Mouse (Mus musculus): ENCODE measurements around the gene Lrp11. TPM values are rescaled to one million over a fixed set of nuclear protein-coding genes. Genes with fewer than 3 reads are reported as not detected.
"Not testable (repeated sequence)": the region's sequence is repeated elsewhere in the genome, so short reads cannot be mapped to it uniquely, and the experiment has no call there.

Lrp11 gene
- polyA plus RNA-seq, 1 experiment from 2014 or later = 0.28 TPM

- Histone ChIP-seq H3K27me3 (ENCODE audit: insufficient read depth, low read length) (no peaks in the 10 kb centered on the region), H3K9me3 (ENCODE audit: low read length) (no peaks in the 10 kb centered on the region), H3K4me3 (ENCODE audit: low read depth, low read length) (no peak overlapping the region), H3K4me1 (ENCODE audit: insufficient read depth) (no peaks in the 10 kb centered on the region), H3K9ac (replicated peaks) (no peak overlapping the region), H3K4me2 (ENCODE audit: low read depth, low read length) (no peak overlapping the region), H3K36me3 (replicated peaks; ENCODE audit: insufficient read depth, low read length) (no peaks in the 10 kb centered on the region), H3K27ac (ENCODE audit: low read depth) (no peak overlapping the region)
- no peak for DNase-seq
- WGBS (ENCODE audit: insufficient replicate concordance) = 66% methylated on average over 2 of the region's 2 CpGs
- no peak for ATAC-seq
- no peak for TF ChIP-seq EP300 (IDR thresholded peaks at IDR 0.05; ENCODE audit: low read depth)
- TF ChIP-seq CTCF (IDR thresholded peaks at IDR 0.05; ENCODE audit: low read depth) = no peak
These were observed 16.8 kb downstream of the Lrp11 start for GRCm38 (mm10) chr10:7606437-7606836.

GRCm38 (mm10) chr10:7608611-7609010 is 19.0 kb downstream of the Lrp11 start:
- WGBS (ENCODE audit: insufficient replicate concordance) = 87% methylated on average over 17 of the region's 17 CpGs
- DNase-seq = no peak
- no peak for TF ChIP-seq EP300 (IDR thresholded peaks at IDR 0.05; ENCODE audit: low read depth)
- TF ChIP-seq CTCF (IDR thresholded peaks at IDR 0.05; ENCODE audit: low read depth) = no peak
- no peak overlapping the region for H3K27ac ChIP-seq (ENCODE audit: low read depth)
- H3K9me3 ChIP-seq (ENCODE audit: low read length) = no peaks in the 10 kb centered on the region
- no peak overlapping the region for H3K4me3 ChIP-seq (ENCODE audit: low read depth, low read length)
- H3K36me3 ChIP-seq (replicated peaks; ENCODE audit: insufficient read depth, low read length) = no peaks in the 10 kb centered on the region
- no peak overlapping the region for H3K4me2 ChIP-seq (ENCODE audit: low read depth, low read length)
- no peaks in the 10 kb centered on the region for H3K27me3 ChIP-seq (ENCODE audit: insufficient read depth, low read length)
- no peaks in the 10 kb centered on the region for H3K4me1 ChIP-seq (ENCODE audit: insufficient read depth)
- no peak for ATAC-seq
- no peak overlapping the region for H3K9ac ChIP-seq (replicated peaks)

- H3K4me2 ChIP-seq (ENCODE audit: low read depth, low read length) = no peak overlapping the region
- no peaks in the 10 kb centered on the region for H3K27me3 ChIP-seq (ENCODE audit: insufficient read depth, low read length)
- WGBS (ENCODE audit: insufficient replicate concordance) = 78% methylated on average over 6 of the region's 6 CpGs
- no peak overlapping the region for H3K4me3 ChIP-seq (ENCODE audit: low read depth, low read length)
- H3K9ac ChIP-seq (replicated peaks) = no peak overlapping the region
- TF ChIP-seq EP300 (IDR thresholded peaks at IDR 0.05; ENCODE audit: low read depth) (no peak), CTCF (IDR thresholded peaks at IDR 0.05; ENCODE audit: low read depth) (no peak)
- no peaks in the 10 kb centered on the region for H3K4me1 ChIP-seq (ENCODE audit: insufficient read depth)
- ATAC-seq = no peak
- H3K36me3 ChIP-seq (replicated peaks; ENCODE audit: insufficient read depth, low read length) = no peaks in the 10 kb centered on the region
- H3K27ac ChIP-seq (ENCODE audit: low read depth) = no peak overlapping the region
- H3K9me3 ChIP-seq (ENCODE audit: low read length) = no peaks in the 10 kb centered on the region
- DNase-seq = no peak
These were observed 22.0 kb downstream of the Lrp11 start for GRCm38 (mm10) chr10:7611647-7612046.

GRCm38 (mm10) chr10:7612210-7612609 is 22.6 kb downstream of the Lrp11 start:
- not testable (repeated sequence) for H3K9ac ChIP-seq (replicated peaks); H3K27ac ChIP-seq (ENCODE audit: low read depth); H3K4me3 ChIP-seq (ENCODE audit: low read depth, low read length); H3K27me3 ChIP-seq (ENCODE audit: insufficient read depth, low read length); ATAC-seq; H3K4me2 ChIP-seq (ENCODE audit: low read depth, low read length); H3K4me1 ChIP-seq (ENCODE audit: insufficient read depth); H3K36me3 ChIP-seq (replicated peaks; ENCODE audit: insufficient read depth, low read length); DNase-seq; H3K9me3 ChIP-seq (ENCODE audit: low read length)

- WGBS (ENCODE audit: insufficient replicate concordance) = 90% methylated on average over 8 of the region's 8 CpGs
- Histone ChIP-seq H3K27me3 (ENCODE audit: insufficient read depth, low read length) (no peaks in the 10 kb centered on the region), H3K4me1 (ENCODE audit: insufficient read depth) (no peaks in the 10 kb centered on the region), H3K9ac (replicated peaks) (no peak overlapping the region), H3K9me3 (ENCODE audit: low read length) (no peaks in the 10 kb centered on the region), H3K4me3 (ENCODE audit: low read depth, low read length) (no peak overlapping the region), H3K27ac (ENCODE audit: low read depth) (no peak overlapping the region), H3K4me2 (ENCODE audit: low read depth, low read length) (no peak overlapping the region), H3K36me3 (replicated peaks; ENCODE audit: insufficient read depth, low read length) (no peaks in the 10 kb centered on the region)
- DNase-seq (no peak), ATAC-seq (no peak)
- TF ChIP-seq CTCF (IDR thresholded peaks at IDR 0.05; ENCODE audit: low read depth) (no peak), EP300 (IDR thresholded peaks at IDR 0.05; ENCODE audit: low read depth) (no peak)
These were observed 25.2 kb downstream of the Lrp11 start for GRCm38 (mm10) chr10:7614834-7615233.

- not testable (repeated sequence) for H3K9ac ChIP-seq (replicated peaks); DNase-seq; H3K9me3 ChIP-seq (ENCODE audit: low read length); H3K36me3 ChIP-seq (replicated peaks; ENCODE audit: insufficient read depth, low read length); H3K4me3 ChIP-seq (ENCODE audit: low read depth, low read length); H3K4me2 ChIP-seq (ENCODE audit: low read depth, low read length); H3K27ac ChIP-seq (ENCODE audit: low read depth); H3K4me1 ChIP-seq (ENCODE audit: insufficient read depth); H3K27me3 ChIP-seq (ENCODE audit: insufficient read depth, low read length); ATAC-seq
- 83% methylated on average over 9 of the region's 11 CpGs for WGBS (ENCODE audit: insufficient replicate concordance)
These were observed 27.5 kb downstream of the Lrp11 start for GRCm38 (mm10) chr10:7617146-7617545.

- not testable (repeated sequence) for H3K9ac ChIP-seq (replicated peaks); H3K27me3 ChIP-seq (ENCODE audit: insufficient read depth, low read length); H3K4me2 ChIP-seq (ENCODE audit: low read depth, low read length); H3K4me1 ChIP-seq (ENCODE audit: insufficient read depth); ATAC-seq; H3K27ac ChIP-seq (ENCODE audit: low read depth); DNase-seq; H3K9me3 ChIP-seq (ENCODE audit: low read length); H3K36me3 ChIP-seq (replicated peaks; ENCODE audit: insufficient read depth, low read length); H3K4me3 ChIP-seq (ENCODE audit: low read depth, low read length)
- 69% methylated on average over 3 of the region's 3 CpGs for WGBS (ENCODE audit: insufficient replicate concordance)
These were observed 28.0 kb downstream of the Lrp11 start for GRCm38 (mm10) chr10:7617556-7617955.

Measured in liver, postnatal 0 days (tissue).